Mouse (Mus musculus) lung, adult 18-20 months (tissue): ENCODE data around the gene Chmp2b.

Experiments
- DNase-seq, 2 experiments: peaks; one replicate each; pipeline ENCODE4 v3.0.0; 2022; ENCODE audit warnings: mixed read lengths in 2 of 2

The Chmp2b gene

DNA sequence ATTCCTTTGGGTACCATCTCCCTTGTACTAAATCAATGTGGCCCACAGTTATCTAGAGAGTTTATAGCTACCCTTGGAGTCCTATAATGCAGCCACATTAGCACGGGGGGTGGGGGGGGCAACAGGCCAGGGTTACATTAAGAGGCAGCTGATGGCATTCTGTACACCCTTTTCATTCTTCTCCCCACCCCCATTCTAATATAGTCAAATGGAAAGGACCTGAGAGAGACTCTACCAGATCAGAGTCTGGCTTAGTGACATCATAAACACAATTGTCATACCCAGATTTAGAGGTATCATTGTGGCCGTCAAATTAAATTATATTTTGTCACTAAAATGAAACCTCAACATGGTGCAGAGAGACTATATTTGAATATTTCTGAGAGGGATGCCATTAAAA, 36.5 kb downstream of the Chmp2b start:
- DNase-seq, result no peak

DNA sequence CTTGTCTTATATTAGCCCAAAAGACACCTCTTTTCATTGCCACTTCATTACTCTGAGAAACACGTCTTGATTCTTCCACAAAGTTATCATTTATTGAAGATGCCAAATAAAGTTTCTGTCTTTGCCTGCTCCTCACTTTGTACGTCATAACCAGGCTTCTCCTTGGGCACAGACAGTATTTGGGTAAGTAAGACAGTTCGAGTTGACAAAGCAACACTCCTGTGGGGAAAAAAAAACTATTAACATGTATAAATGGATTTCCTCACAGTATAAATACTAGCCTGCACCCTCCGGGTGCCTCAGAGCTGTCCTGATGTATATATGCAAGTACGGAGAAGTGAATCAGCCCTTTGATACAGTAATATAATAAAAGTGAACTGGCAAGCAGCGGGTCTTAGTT, 42.3 kb downstream of the Chmp2b start, which contains the start of gene Pou1f1:
Pou1f1 (plus strand) TSS at position 301 of the 400 bp plus-strand sequence.
- DNase-seq, result no peak

- no peak for DNase-seq
Measured at GRCm38 (mm10) chr16:65514223-65514622, 48.3 kb downstream of the Chmp2b start.

GRCm38 (mm10) chr16:65497049-65497448, 65.5 kb downstream of the Chmp2b start:
- DNase-seq, result peak in 1 of 2 experiments; percentile 4

GRCm38 (mm10) chr16:65496030-65496429, 66.5 kb downstream of the Chmp2b start:
- DNase-seq, result no peak
